11 mouse cellular contexts compared by ENCODE assay signal in genomic region chr16:31696367-31696766, GRCm38 (mm10). TPM values are rescaled to one million over a fixed set of nuclear protein-coding genes. Genes with fewer than 3 reads are reported as not detected.
A peak's percentile ranks its signal among the peaks of the same experiment; 100 is the strongest.
DNase-seq lines count a peak whose midpoint lies in the region; ATAC-seq and TF ChIP-seq lines count a peak whose summit lies in the region.
"Had no signal": no experiment of that assay in that cellular context is flagged by ENCODE, and none has a peak within 500 bp of the region (broad histone marks: within the 10 kb centered on the region; RNA-seq: fewer than 3 reads in every experiment).

No protein-coding gene starts in this region.

- no peaks in the 10 kb centered on the region for H3K9me3 ChIP-seq in hindbrain, embryonic 15.5 days
- no peaks in the 10 kb centered on the region for H3K9me3 ChIP-seq in hindbrain, embryonic 11.5 days (ENCODE audit: control insufficient read depth, low read length)
- H3K9me3 ChIP-seq: megakaryocyte, embryonic 14.5 days had no signal

- H3K4me2 ChIP-seq in hindbrain, embryonic 15.5 days: 0 out of 2 replicates have a peak overlapping the region, but pooled peaks have one; percentile 0
- H3K4me2 ChIP-seq in hindbrain, embryonic 11.5 days (replicated peaks; ENCODE audit: low read depth, low read length): no peak overlapping the region

- H3K4me1 ChIP-seq in hindbrain, embryonic 15.5 days (replicated peaks): peaks cover 3% of the 10 kb centered on the region; the same call in 1 of the 2 replicates
- no peaks in the 10 kb centered on the region for H3K4me1 ChIP-seq in hindbrain, embryonic 11.5 days (replicated peaks; ENCODE audit: control insufficient read depth, insufficient read depth, low read length)
- H3K4me1 ChIP-seq in spleen, adult 2 months (ENCODE audit: control insufficient read depth, insufficient read depth, insufficient read length): no peaks in the 10 kb centered on the region
- H3K4me1 ChIP-seq in brown adipose tissue, adult 24 weeks (ENCODE audit: control insufficient read depth, insufficient read depth, insufficient read length, low read length): peaks cover 9% of the 10 kb centered on the region

- no peak for ATAC-seq in hindbrain, embryonic 15.5 days (ENCODE audit: low FRiP score, low read depth)
- no peak for ATAC-seq in hindbrain, embryonic 11.5 days (ENCODE audit: low FRiP score)

- H3K4me3 ChIP-seq in hindbrain, embryonic 15.5 days: no peak overlapping the region
- H3K4me3 ChIP-seq in hindbrain, embryonic 11.5 days (ENCODE audit: low read depth, low read length): no peak overlapping the region
- no peak overlapping the region for H3K4me3 ChIP-seq in spleen, adult 2 months (ENCODE audit: extremely low read depth, insufficient read depth, insufficient read length)
- no peak overlapping the region for H3K4me3 ChIP-seq in brown adipose tissue, adult 24 weeks (ENCODE audit: insufficient read depth, low read depth, low read length)
- H3K4me3 ChIP-seq: megakaryocyte, embryonic 14.5 days had no signal

- no peak for TF ChIP-seq CTCF in spleen, adult 2 months (IDR thresholded peaks at IDR 0.05; ENCODE audit: extremely low read depth, insufficient read depth, insufficient read length, insufficient replicate concordance)

- no peak overlapping the region for H3K27ac ChIP-seq in hindbrain, embryonic 15.5 days (replicated peaks)
- no peak overlapping the region for H3K27ac ChIP-seq in hindbrain, embryonic 11.5 days (ENCODE audit: low read depth, low read length)
- H3K27ac ChIP-seq in spleen, adult 2 months (ENCODE audit: insufficient read depth, low read length): peak overlapping the region; percentile 4; the same call in 1 of the 2 replicates
- H3K27ac ChIP-seq in brown adipose tissue, adult 24 weeks (replicated peaks; ENCODE audit: low read depth, low read length): peak overlapping the region; percentile 39; the same call in 1 of the 2 replicates
- H3K27ac ChIP-seq: liver, embryonic 14.5 days had no signal

- 72% methylated on average over 6 of the region's 6 CpGs for WGBS in hindbrain, embryonic 15.5 days
- 81% methylated on average over 6 of the region's 6 CpGs for WGBS in hindbrain, embryonic 11.5 days
- 25% methylated on average over 6 of the region's 6 CpGs for WGBS in spleen, adult 2 months

- H3K27me3 ChIP-seq in hindbrain, embryonic 15.5 days: no peaks in the 10 kb centered on the region
- no peaks in the 10 kb centered on the region for H3K27me3 ChIP-seq in hindbrain, embryonic 11.5 days (ENCODE audit: control insufficient read depth, insufficient read depth, low read length)
- no peaks in the 10 kb centered on the region for H3K27me3 ChIP-seq in spleen, adult 2 months (ENCODE audit: control insufficient read depth, insufficient read depth, low read length)
- H3K27me3 ChIP-seq: megakaryocyte, embryonic 14.5 days had no signal

- H3K36me3 ChIP-seq in hindbrain, embryonic 15.5 days: no peaks in the 10 kb centered on the region
- H3K36me3 ChIP-seq in hindbrain, embryonic 11.5 days (ENCODE audit: control insufficient read depth, insufficient read depth, low read length): no peaks in the 10 kb centered on the region
- no peaks in the 10 kb centered on the region for H3K36me3 ChIP-seq in spleen, adult 2 months (ENCODE audit: control insufficient read depth, insufficient read depth, low read length)

- no peak overlapping the region for H3K9ac ChIP-seq in hindbrain, embryonic 15.5 days
- no peak overlapping the region for H3K9ac ChIP-seq in hindbrain, embryonic 11.5 days (ENCODE audit: low read depth, low read length)
- H3K9ac ChIP-seq: liver, embryonic 14.5 days had no signal

- TF ChIP-seq POLR2A in spleen, adult 2 months (IDR thresholded peaks at IDR 0.05; ENCODE audit: low read depth, low read length): no peak

- DNase-seq in hindbrain, embryonic 11.5 days (ENCODE audit: low spot score): no peak
- no peak for DNase-seq in spleen, adult 2 months (ENCODE audit: low read depth in 1 of 2, low spot score in 2 of 2)
- no peak for DNase-seq in spleen, postnatal 10 days (ENCODE audit: low spot score in 2 of 2)
- DNase-seq in naive thymus-derived CD4-positive, alpha-beta T cell, adult 2 months (ENCODE audit: low read depth): peak; percentile 40
- DNase-seq in adipocyte (ENCODE audit: low spot score): no peak
- DNase-seq: gastrocnemius, postnatal 36 days; kidney, adult 9 months had no signal

RNA-seq across cellular contexts. Expression of gene Dlg1, which starts 33.1 kb away (rescaled TPM):
- 14.4 and 15.1 TPM in 2 replicates for polyA plus RNA-seq in hindbrain, embryonic 15.5 days (2015; fragmentation: Nextera tagmentation; extraction: Ambion mirVana)
- 20.6 and 26.4 TPM in 2 replicates for polyA plus RNA-seq in hindbrain, embryonic 11.5 days (2014; fragmentation: Nextera tagmentation; extraction: Ambion mirVana)
- 7.8 and 7.9 TPM in 2 replicates for polyA plus RNA-seq in spleen, adult 2 months (2012; rRNA removed)
- 34.2 and 34.6 TPM in 2 replicates for polyA plus RNA-seq in brown adipose tissue, adult 24 weeks (2012; ENCODE audit: insufficient read depth, insufficient read length, missing spikeins)

Comparison
In these comparisons a context has a peak if more than half of its experiments do, and no peak if none do; other contexts are left out.
1. H3K27ac ChIP-seq: peak in spleen, adult 2 months (single experiment) and brown adipose tissue, adult 24 weeks (single experiment); none in hindbrain, embryonic 15.5 days (single experiment) and hindbrain, embryonic 11.5 days (single experiment).